Mouse (Mus musculus) forebrain, embryonic 15.5 days (tissue): ENCODE results near the gene 1700017B05Rik. TPM values are rescaled to one million over a fixed set of nuclear protein-coding genes. Genes with fewer than 3 reads are reported as not detected.
"Not testable (repeated sequence)": the region's sequence is repeated elsewhere in the genome, so short reads cannot be mapped to it uniquely, and the experiment has no call there.

ENCODE experiments used
- ATAC-seq: fragments of 200-750 bp; cut with Nextera tagmentation; replicated peaks from 2 replicates; pipeline ENCODE4 v1.8.0; 2017; ENCODE audit warnings: mild to moderate bottlenecking, moderate TSS enrichment, moderate library complexity
- H3K27ac ChIP-seq: fragments of 300-500 bp; sonication (generic); replicated peaks from 2 replicates; pipeline ENCODE4 v1.5.1; 2015; ENCODE audit warnings: mild to moderate bottlenecking, inconsistent platforms
- H3K27me3 ChIP-seq: fragments of 300-500 bp; sonication (generic); 2 replicates; pipeline ENCODE4 v1.6.1; 2015; ENCODE audit warnings: inconsistent platforms
- H3K36me3 ChIP-seq: fragments of 300-500 bp; sonication (generic); 2 replicates; pipeline ENCODE4 v1.6.1; 2015; ENCODE audit warnings: mild to moderate bottlenecking, inconsistent platforms
- H3K4me1 ChIP-seq: fragments of 300-500 bp; sonication (generic); 2 replicates; pipeline ENCODE4 v1.6.1; 2015; ENCODE audit warnings: inconsistent platforms
- H3K4me2 ChIP-seq: fragments of 300-500 bp; sonication (generic); replicated peaks from 2 replicates; pipeline ENCODE4 v1.6.1; 2015; ENCODE audit warnings: mild to moderate bottlenecking, inconsistent platforms
- H3K4me3 ChIP-seq: fragments of 300-500 bp; sonication (generic); 2 replicates; pipeline ENCODE4 v1.5.1; 2015; ENCODE audit warnings: mild to moderate bottlenecking, inconsistent platforms
- H3K9ac ChIP-seq: fragments of 300-500 bp; sonication (generic); replicated peaks from 2 replicates; pipeline ENCODE4 v1.6.1; 2015; ENCODE audit warnings: mild to moderate bottlenecking, inconsistent platforms
- H3K9me3 ChIP-seq: fragments of 300-500 bp; sonication (generic); 2 replicates; pipeline ENCODE4 v1.6.1; 2016; ENCODE audit warnings: inconsistent platforms
- WGBS: fragments of 180-500 bp; shearing (Covaris S2); methylation state at CpG from one replicate; pipeline ENCODE4 v1.1.7; 2015; ENCODE audit warnings: mixed read lengths; 5-methylcytosine and 5-hydroxymethylcytosine counted together
- polyA plus RNA-seq: library from polyadenylated mRNA; unstranded; fragments of >200 nt; fragmentation: Nextera tagmentation; extraction: Ambion mirVana; gene quantifications from 2 replicates; pipeline ENCODE4 v1.2.1, GENCODE M21; 2015

Gene 1700017B05Rik
- polyA plus RNA-seq, 1 experiment from 2014 or later = 5.8 TPM

DNA sequence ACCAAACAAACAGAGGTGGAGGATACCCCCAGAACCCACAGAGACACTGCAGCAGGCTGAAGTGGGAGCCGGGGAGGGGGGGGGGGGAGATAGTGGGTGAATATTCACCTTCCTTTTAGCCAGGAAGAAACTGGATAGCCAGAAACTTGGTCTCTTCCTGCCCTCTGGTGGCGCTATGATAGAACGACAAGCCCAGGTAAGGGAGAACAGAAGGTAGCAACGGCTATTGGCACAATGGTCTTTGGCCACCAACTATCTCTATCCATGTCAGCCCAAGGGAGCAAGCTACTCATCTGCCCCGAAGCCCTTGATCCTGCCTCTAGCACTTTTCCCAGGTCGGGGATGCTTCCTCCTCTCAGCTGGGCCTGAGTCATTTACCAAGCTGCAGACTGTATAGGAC, 42.1 kb downstream of the 1700017B05Rik start:
- H3K27me3 ChIP-seq = no peaks in the 10 kb centered on the region
- H3K4me1 ChIP-seq = no peaks in the 10 kb centered on the region
- no peaks in the 10 kb centered on the region for H3K9me3 ChIP-seq
- ATAC-seq = no peak
- H3K9ac ChIP-seq = no peak overlapping the region
- WGBS = 22% methylated on average over 6 of the region's 6 CpGs
- H3K4me3 ChIP-seq = no peak overlapping the region
- no peak overlapping the region for H3K27ac ChIP-seq
- no peaks in the 10 kb centered on the region for H3K36me3 ChIP-seq
- H3K4me2 ChIP-seq = no peak overlapping the region

DNA sequence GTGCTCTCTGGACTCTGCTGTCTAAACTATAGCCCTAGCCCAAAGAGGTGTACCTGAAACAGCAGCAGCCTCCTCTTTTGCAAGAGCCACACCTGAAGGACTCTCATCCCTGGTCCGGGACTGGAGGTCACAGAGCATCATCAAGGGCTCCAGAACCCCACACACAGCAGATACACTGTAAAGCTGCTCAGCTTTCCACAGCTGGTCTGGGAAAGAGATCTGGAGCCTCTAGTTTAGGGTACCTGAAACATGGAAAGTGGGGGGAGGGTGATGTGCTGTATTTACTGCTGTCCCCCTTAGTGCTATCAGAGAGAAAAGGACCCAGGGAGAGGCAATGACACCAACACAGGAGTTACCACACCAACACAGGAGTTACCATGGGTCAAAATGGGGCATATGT, 42.9 kb downstream of the 1700017B05Rik start:
- H3K27me3 ChIP-seq = no peaks in the 10 kb centered on the region
- no peaks in the 10 kb centered on the region for H3K36me3 ChIP-seq
- no peaks in the 10 kb centered on the region for H3K9me3 ChIP-seq
- H3K4me3 ChIP-seq = no peak overlapping the region
- H3K4me2 ChIP-seq = no peak overlapping the region
- no peak for ATAC-seq
- H3K27ac ChIP-seq = no peak overlapping the region
- H3K4me1 ChIP-seq = no peaks in the 10 kb centered on the region
- 97% methylated on average over 1 of the region's 1 CpGs for WGBS
- H3K9ac ChIP-seq = no peak overlapping the region

DNA sequence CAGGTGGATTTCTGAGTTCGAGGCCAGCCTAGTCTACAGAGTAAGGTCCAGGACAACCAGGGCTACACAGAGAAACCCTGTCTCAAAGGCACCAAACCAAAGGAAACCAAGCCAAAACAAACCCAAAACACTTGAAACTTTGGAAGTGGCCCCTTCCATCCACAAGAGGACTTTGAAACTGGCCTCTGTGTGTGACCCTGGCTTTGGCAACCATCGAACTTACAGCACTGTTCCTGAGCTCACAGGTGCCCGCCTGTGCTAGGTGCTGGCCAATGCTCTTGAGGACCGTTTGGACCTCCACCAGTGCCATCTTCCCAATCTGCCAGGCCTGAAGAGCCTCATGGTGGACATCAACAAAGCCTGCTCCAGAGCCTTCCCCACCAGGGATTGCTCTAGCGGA, 43.6 kb downstream of the 1700017B05Rik start:
- Histone ChIP-seq H3K4me1 (no peaks in the 10 kb centered on the region), H3K9ac (no peak overlapping the region), H3K4me3 (no peak overlapping the region), H3K27ac (no peak overlapping the region), H3K27me3 (no peaks in the 10 kb centered on the region), H3K4me2 (no peak overlapping the region), H3K9me3 (no peaks in the 10 kb centered on the region), H3K36me3 (no peaks in the 10 kb centered on the region)
- WGBS = 88% methylated on average over 5 of the region's 5 CpGs
- no peak for ATAC-seq

DNA sequence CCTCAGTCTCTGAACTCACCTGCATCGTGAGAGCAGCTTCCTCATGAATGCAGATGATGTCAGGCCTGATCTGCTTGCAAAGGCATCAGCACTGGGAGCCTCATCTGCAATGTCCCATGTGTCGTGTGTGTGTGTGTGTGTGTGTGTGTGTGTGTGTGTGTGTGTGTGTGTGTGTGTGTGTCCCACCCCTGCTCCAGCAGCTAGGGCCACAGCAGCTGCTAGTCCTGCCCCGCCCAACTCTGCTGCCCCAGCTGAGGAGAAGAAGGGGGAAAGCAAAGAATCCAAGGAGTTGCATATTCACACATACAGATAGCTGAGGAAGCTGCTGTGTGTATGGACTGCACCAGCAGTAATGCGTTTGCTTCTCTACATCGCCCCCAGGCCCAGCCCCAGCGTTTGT, 45.2 kb downstream of the 1700017B05Rik start:
- H3K4me2 ChIP-seq = no peak overlapping the region
- H3K27ac ChIP-seq = no peak overlapping the region
- H3K36me3 ChIP-seq = no peaks in the 10 kb centered on the region
- no peaks in the 10 kb centered on the region for H3K4me1 ChIP-seq
- no peaks in the 10 kb centered on the region for H3K9me3 ChIP-seq
- H3K27me3 ChIP-seq = no peaks in the 10 kb centered on the region
- no peak for ATAC-seq
- WGBS = 79% methylated on average over 6 of the region's 6 CpGs
- H3K9ac ChIP-seq = no peak overlapping the region
- H3K4me3 ChIP-seq = no peak overlapping the region

DNA sequence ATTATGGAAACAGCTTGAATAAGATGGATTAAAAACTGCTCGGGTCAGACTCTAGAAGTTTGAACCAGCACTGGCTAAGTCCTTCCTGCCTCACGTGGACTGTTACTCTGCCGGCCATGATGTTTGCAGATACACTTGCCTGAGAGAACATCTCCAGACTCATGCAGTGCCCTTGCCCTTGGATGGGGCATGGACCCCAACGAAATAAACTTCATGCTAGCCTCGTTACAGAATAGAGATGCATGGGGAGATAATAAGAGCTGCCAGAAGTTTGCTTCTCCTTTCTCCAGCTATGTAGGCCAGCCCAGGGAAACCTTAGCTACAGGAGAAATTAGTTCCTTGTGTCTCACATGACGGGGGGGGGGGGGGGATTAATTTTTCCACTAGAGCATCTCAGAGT, 47.9 kb downstream of the 1700017B05Rik start:
- Histone ChIP-seq H3K27ac (no peak overlapping the region), H3K9me3 (no peaks in the 10 kb centered on the region), H3K4me1 (no peaks in the 10 kb centered on the region), H3K4me3 (no peak overlapping the region), H3K27me3 (no peaks in the 10 kb centered on the region), H3K4me2 (no peak overlapping the region), H3K9ac (no peak overlapping the region), H3K36me3 (no peaks in the 10 kb centered on the region)
- 75% methylated on average over 6 of the region's 6 CpGs for WGBS
- no peak for ATAC-seq

DNA sequence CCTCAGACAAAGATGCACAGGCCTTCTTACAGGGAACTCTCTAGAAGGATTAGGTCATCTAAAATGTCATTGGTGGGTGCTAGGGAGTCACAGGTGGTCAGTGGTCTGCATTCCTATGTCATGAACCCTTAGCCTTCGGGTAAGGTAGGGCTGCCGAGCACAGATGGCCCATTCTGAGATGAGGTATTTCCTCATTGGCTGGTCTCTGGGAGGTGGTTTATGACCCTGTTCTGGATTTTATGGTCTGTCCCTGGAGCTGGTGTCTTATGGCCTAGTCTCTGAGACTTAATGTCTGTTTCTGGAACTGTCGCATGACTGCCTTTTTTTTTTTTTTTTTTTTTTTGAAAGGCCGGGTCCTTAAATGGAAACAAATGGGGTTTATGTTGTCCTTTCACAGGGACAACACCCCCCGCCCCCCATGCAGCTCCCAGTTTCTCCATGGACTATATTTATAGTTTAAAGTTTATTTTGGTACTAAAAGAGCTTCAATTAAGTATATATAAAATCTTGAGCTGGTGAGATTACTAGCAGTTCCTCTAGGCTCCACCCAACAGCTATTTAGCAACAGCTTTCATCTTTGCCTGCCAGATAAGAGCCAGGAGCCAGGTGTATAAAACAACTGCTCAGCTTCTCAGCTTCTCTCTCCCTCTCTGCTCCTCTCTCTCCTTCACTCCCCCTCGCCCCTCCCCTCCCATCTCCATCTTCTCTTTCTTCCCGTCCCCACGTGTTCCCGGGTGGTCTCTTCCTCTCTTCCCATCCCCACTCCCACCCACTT, 49.8 kb downstream of the 1700017B05Rik start:
- no peak overlapping the region for H3K4me2 ChIP-seq
- H3K9me3 ChIP-seq = no peaks in the 10 kb centered on the region
- H3K27me3 ChIP-seq = no peaks in the 10 kb centered on the region
- 68% methylated on average over 9 of the region's 9 CpGs for WGBS
- no peaks in the 10 kb centered on the region for H3K4me1 ChIP-seq
- H3K4me3 ChIP-seq = no peak overlapping the region
- no peak overlapping the region for H3K27ac ChIP-seq
- ATAC-seq = no peak
- no peaks in the 10 kb centered on the region for H3K36me3 ChIP-seq
- no peak overlapping the region for H3K9ac ChIP-seq

DNA sequence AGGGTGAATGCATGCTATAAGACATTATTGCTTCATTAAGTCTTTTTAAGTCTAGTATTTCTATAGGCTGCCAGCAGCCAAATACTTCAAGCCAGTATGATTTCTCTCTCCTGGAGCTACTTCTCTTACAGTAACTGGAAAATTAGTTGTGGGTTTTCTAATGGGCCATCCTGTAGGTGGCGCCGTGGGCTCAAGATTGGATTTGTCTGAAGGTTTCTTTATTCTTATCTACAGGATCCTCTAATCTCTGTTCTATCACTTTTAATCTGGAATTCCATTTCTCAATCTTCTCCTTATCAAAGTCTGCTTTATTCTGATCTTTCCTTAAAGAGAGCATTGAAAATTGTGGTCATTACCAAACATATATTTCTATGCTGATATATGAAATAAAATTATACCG, 53.1 kb downstream of the 1700017B05Rik start:
- ATAC-seq = no peak
- 32% methylated on average over 3 of the region's 3 CpGs for WGBS
- Histone ChIP-seq H3K4me2 (no peak overlapping the region), H3K36me3 (no peaks in the 10 kb centered on the region), H3K4me1 (no peaks in the 10 kb centered on the region), H3K9ac (no peak overlapping the region), H3K9me3 (no peaks in the 10 kb centered on the region), H3K27ac (no peak overlapping the region), H3K4me3 (no peak overlapping the region), H3K27me3 (no peaks in the 10 kb centered on the region)

DNA sequence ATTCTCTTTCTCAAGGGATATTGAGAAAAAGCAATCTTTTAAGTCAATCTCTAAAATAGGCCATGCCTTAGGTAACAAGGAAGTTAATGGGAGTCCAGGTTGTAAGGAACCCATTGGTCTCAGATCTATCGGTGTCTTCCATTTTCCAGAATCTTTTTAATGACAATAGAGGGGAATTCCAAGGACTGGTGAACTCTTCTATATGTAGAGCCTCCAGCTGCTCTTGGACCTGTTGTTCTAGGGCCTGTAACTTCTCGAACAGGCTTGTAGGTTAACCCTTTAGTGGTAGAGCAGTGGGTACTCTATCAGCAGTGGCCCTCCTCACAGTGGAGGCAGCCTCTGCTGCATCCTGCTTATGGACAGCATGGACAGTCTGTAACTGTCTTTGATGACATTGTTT, 55.5 kb downstream of the 1700017B05Rik start:
- Histone ChIP-seq H3K4me3 (no peak overlapping the region), H3K4me2 (no peak overlapping the region), H3K36me3 (no peaks in the 10 kb centered on the region), H3K9me3 (no peaks in the 10 kb centered on the region), H3K9ac (no peak overlapping the region), H3K27me3 (no peaks in the 10 kb centered on the region), H3K27ac (no peak overlapping the region), H3K4me1 (no peaks in the 10 kb centered on the region)
- ATAC-seq = no peak
- WGBS = 66% methylated on average over 2 of the region's 2 CpGs

DNA sequence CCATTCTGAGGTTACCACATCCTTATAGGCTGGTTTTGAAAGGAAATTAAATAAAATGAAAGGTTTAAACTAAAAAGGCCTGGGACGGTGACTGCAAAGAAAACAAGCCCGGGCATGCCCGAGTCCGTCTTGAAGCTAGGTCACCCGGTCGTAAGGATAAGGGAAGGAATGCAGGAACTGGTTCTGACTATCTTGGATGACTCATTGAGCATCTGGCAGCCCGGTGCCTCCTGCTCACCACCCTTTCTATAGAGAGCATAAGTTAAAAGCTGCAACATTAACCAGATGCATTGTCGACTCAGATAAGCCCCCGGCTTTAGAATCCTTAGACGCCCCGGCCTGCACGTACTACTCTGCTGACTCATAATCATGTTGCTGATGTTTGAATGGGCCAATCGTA, 58.8 kb downstream of the 1700017B05Rik start:
- H3K4me3 ChIP-seq, ATAC-seq: not testable (repeated sequence)

More for the DNA sequence above, 58.8 kb downstream of the 1700017B05Rik start:
- not testable (repeated sequence) for H3K4me1 ChIP-seq, H3K27ac ChIP-seq, H3K27me3 ChIP-seq, H3K9ac ChIP-seq, H3K36me3 ChIP-seq, H3K9me3 ChIP-seq, H3K4me2 ChIP-seq
- WGBS = 94% methylated on average over 13 of the region's 13 CpGs

Other genes starting within 250 kb of the 1700017B05Rik start
- 27.6 and 28.0 TPM in 2 replicates for gene Sin3a, start 190.6 kb downstream of the 1700017B05Rik start, polyA plus RNA-seq
- 72.4 and 74.3 TPM in 2 replicates for gene Man2c1, start 131.9 kb downstream of the 1700017B05Rik start, polyA plus RNA-seq
- gene Neil1, start 114.3 kb downstream of the 1700017B05Rik start, polyA plus RNA-seq = 7.8 and 8.8 TPM in 2 replicates
- gene Commd4, start 104.3 kb downstream of the 1700017B05Rik start, polyA plus RNA-seq = 171 and 182 TPM in 2 replicates
- gene Trcg1, start 26.1 kb downstream of the 1700017B05Rik start, polyA plus RNA-seq = not detected in 2 replicates
- 21.3 and 29.5 TPM in 2 replicates for gene Ppcdc, start 177.5 kb upstream of the 1700017B05Rik start, polyA plus RNA-seq
- gene Scamp5, start 205.4 kb upstream of the 1700017B05Rik start, polyA plus RNA-seq = 102 and 106 TPM in 2 replicates
- 18.8 and 19.6 TPM in 2 replicates for gene Rpp25, start 241.4 kb upstream of the 1700017B05Rik start, polyA plus RNA-seq